Mouse (Mus musculus) ES-Bruce4 (cell line): ENCODE measurements at regions not wholly inside any gene's neighbourhood (a gene's known extent, or its start where the extent isn't known, plus 50 kb on each side); places are given as distances from the start of the nearest gene placed in this dataset.

ENCODE experiments used
- CTCF ChIP-seq: IDR thresholded peaks from one replicate; pipeline ENCODE4 v1.8.1; 2011; ENCODE audit warnings: low read depth, low read length
- POLR2A ChIP-seq: IDR thresholded peaks from one replicate; pipeline ENCODE4 v1.8.1; 2011; ENCODE audit warnings: low read length; ENCODE audit not compliant: insufficient read depth

GRCm38 (mm10) chr2:134036359-134036874 is 484.5 kb downstream of the Bmp2 start:
- TF ChIP-seq POLR2A (no peak), CTCF (no peak)
